Mouse (Mus musculus): ENCODE data around the gene Actl11. TPM values are rescaled to one million over a fixed set of nuclear protein-coding genes. Genes with fewer than 3 reads are reported as not detected.
A peak's percentile ranks its signal among the peaks of the same experiment; 100 is the strongest.

Actl11 gene
- polyA plus RNA-seq (2014; fragmentation: Nextera tagmentation; extraction: Ambion mirVana): not detected in 2 replicates

DNA sequence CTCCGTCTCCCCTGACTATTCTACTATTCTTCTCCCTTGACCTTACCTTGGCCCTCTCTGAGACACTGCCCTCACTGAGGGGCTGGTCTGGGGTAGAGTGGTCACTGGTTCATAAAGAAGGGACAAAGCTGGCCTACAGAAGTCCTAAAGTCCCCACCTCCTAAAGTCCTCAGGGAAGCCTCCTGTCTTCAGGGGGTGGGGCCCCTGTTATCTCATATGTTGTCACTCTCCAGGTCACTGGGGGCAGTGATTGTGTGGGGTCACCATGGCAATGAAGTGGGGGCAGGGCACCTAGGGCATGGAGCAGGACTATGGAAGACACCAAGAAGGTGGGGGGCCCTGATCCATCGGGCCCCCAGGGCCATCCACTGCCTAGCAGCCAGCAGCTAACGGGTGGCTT, at the start of gene Actl11:
Actl11 (plus strand) TSS at position 301 of the 400 bp plus-strand sequence.
- no peak for ATAC-seq (ENCODE audit: low FRiP score, low TSS enrichment)

DNA sequence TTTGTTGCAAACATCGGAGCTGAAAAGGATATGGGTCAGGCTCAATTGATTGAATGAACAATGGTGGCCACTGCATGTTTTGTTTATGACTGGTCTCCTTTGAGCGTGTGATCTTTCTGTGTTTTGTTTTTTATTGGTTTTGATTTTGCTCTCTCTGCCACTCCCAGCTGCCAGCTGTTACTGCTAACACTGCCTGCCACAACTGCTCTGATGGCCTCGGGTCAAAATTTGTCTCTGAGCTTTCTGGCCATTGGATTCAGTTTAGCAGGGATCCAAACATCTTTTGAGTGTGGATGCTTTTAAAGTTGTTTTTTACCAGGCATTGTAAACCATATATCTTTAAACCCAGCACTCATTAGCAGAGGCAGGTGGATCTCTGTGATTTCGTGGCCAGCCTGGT, 47.9 kb upstream of the Actl11 start:
- Histone ChIP-seq H3K9ac (ENCODE audit: low read depth, low read length) (no peak overlapping the region), H3K27ac (ENCODE audit: low read depth, low read length) (no peak overlapping the region), H3K27me3 (ENCODE audit: control insufficient read depth, insufficient read depth, low read length) (no peaks in the 10 kb centered on the region), H3K4me1 (ENCODE audit: control insufficient read depth, insufficient read depth, low read length) (no peaks in the 10 kb centered on the region), H3K4me2 (replicated peaks; ENCODE audit: low read depth, low read length) (no peak overlapping the region), H3K36me3 (ENCODE audit: control insufficient read depth, insufficient read depth, low read length) (no peaks in the 10 kb centered on the region), H3K4me3 (ENCODE audit: low read length) (no peak overlapping the region), H3K9me3 (ENCODE audit: control insufficient read depth, low read length) (no peaks in the 10 kb centered on the region)
- ATAC-seq (ENCODE audit: low FRiP score, low TSS enrichment): no peak
- 75% methylated on average over 4 of the region's 4 CpGs for WGBS

More for the DNA sequence above, at the start of gene Actl11:
- no peak within 1 kb of the TSS for H3K9ac ChIP-seq (ENCODE audit: low read depth, low read length)
- H3K27me3 ChIP-seq (ENCODE audit: control insufficient read depth, insufficient read depth, low read length): no peaks in the 10 kb centered on the region
- 80% methylated on average over 3 of the region's 3 CpGs for WGBS
- no peaks in the 10 kb centered on the region for H3K9me3 ChIP-seq (ENCODE audit: control insufficient read depth, low read length)
- 0 out of 2 replicates have a peak within 1 kb of the TSS, but pooled peaks have one; percentile 2 for H3K27ac ChIP-seq (ENCODE audit: low read depth, low read length)
- H3K36me3 ChIP-seq (ENCODE audit: control insufficient read depth, insufficient read depth, low read length): no peaks in the 10 kb centered on the region
- H3K4me2 ChIP-seq (replicated peaks; ENCODE audit: low read depth, low read length): no peak within 1 kb of the TSS
- H3K4me1 ChIP-seq (ENCODE audit: control insufficient read depth, insufficient read depth, low read length): no peaks in the 10 kb centered on the region
- H3K4me3 ChIP-seq (ENCODE audit: low read length): no peak within 1 kb of the TSS

- Histone ChIP-seq H3K4me1 (ENCODE audit: control insufficient read depth, insufficient read depth, low read length) (peaks cover 6% of the 10 kb centered on the region), H3K27me3 (ENCODE audit: control insufficient read depth, insufficient read depth, low read length) (peaks cover 5% of the 10 kb centered on the region; the same call in 1 of the 2 replicates), H3K4me3 (ENCODE audit: low read length) (peak within 1 kb of the TSS; percentile 81), H3K9ac (ENCODE audit: low read depth, low read length) (peak within 1 kb of the TSS; percentile 75), H3K36me3 (ENCODE audit: control insufficient read depth, insufficient read depth, low read length) (no peaks in the 10 kb centered on the region), H3K9me3 (ENCODE audit: control insufficient read depth, low read length) (no peaks in the 10 kb centered on the region), H3K27ac (ENCODE audit: low read depth, low read length) (no peak within 1 kb of the TSS), H3K4me2 (replicated peaks; ENCODE audit: low read depth, low read length) (peak within 1 kb of the TSS; percentile 86)
- ATAC-seq (ENCODE audit: low FRiP score, low TSS enrichment): peak; percentile 97
- 1% methylated on average over 28 of the region's 28 CpGs for WGBS
Observed at GRCm38 (mm10) chr9:107887804-107888266, 40.4 kb upstream of the Actl11 start, which contains the start of gene Mon1a. Gene Mon1a, plus strand, starts transcription at chr9:107888151.

DNA sequence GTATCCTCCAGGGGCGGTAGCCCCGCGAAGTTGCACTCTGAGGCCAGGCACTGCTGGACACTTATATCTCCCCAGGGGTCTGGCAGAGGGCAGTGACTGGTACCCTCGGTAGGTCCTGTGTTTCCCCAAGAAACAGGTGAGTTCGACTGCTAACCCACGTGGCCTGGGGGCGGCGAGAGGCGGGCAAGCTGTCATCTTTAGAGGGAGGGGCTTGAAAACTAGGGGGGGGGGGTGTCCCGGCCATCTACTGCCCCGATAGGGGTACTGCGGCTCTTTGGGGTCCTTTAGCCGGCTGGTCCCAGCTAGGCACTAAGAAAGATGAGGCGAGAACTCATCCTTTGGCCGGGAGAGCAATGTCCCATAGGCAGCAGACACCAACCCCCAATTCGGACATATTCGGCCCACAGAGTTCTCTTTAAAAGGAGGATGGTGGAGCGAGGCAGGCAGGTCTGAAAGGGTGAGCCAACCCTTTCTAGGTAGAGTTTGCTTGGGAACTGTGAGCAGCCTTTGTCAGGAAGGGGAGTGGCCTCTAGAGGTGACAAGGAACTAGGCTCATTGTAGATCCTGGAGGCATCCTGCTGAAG, 39.9 kb upstream of the Actl11 start:
- no peak overlapping the region for H3K27ac ChIP-seq (ENCODE audit: low read depth, low read length)

GRCm38 (mm10) chr9:107890260-107890659, 38.0 kb upstream of the Actl11 start:
- 83% methylated on average over 6 of the region's 6 CpGs for WGBS

More for the DNA sequence above, 39.9 kb upstream of the Actl11 start:
- H3K9me3 ChIP-seq (ENCODE audit: control insufficient read depth, low read length): no peaks in the 10 kb centered on the region
- peaks cover 5% of the 10 kb centered on the region; the same call in 1 of the 2 replicates for H3K27me3 ChIP-seq (ENCODE audit: control insufficient read depth, insufficient read depth, low read length)
- peak overlapping the region; percentile 81 for H3K4me3 ChIP-seq (ENCODE audit: low read length)
- H3K4me1 ChIP-seq (ENCODE audit: control insufficient read depth, insufficient read depth, low read length): peaks cover 6% of the 10 kb centered on the region
- ATAC-seq (ENCODE audit: low FRiP score, low TSS enrichment): peak; percentile 83
- peak overlapping the region; percentile 86 for H3K4me2 ChIP-seq (replicated peaks; ENCODE audit: low read depth, low read length)
- WGBS: under 1% methylated on average over 18 of the region's 18 CpGs
- no peaks in the 10 kb centered on the region for H3K36me3 ChIP-seq (ENCODE audit: control insufficient read depth, insufficient read depth, low read length)
- peak overlapping the region; percentile 75 for H3K9ac ChIP-seq (ENCODE audit: low read depth, low read length)

DNA sequence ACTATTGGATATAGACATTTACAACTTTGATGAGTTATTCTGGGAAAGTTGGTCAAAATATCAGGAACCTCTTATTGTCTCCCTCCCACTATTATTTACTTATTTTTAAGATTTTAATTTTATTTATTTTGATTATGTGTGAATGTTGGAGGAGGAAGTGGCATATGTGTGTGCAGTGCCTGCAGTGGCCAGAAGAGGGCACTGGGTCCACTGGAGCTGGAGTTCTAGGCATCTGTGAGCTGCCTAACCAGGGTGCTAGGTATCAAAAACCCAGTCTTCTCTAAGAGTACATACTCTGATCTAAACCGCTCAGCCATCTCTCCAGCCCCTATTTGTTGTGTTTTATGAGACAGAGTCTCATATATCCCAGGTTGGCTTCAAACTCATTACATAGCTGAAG, 37.2 kb upstream of the Actl11 start:
- Histone ChIP-seq H3K4me1 (ENCODE audit: control insufficient read depth, insufficient read depth, low read length) (peaks cover 6% of the 10 kb centered on the region), H3K27ac (ENCODE audit: low read depth, low read length) (no peak overlapping the region), H3K9ac (ENCODE audit: low read depth, low read length) (no peak overlapping the region), H3K4me3 (ENCODE audit: low read length) (no peak overlapping the region), H3K27me3 (ENCODE audit: control insufficient read depth, insufficient read depth, low read length) (peaks cover 4% of the 10 kb centered on the region; the same call in 1 of the 2 replicates), H3K4me2 (replicated peaks; ENCODE audit: low read depth, low read length) (no peak overlapping the region), H3K36me3 (ENCODE audit: control insufficient read depth, insufficient read depth, low read length) (no peaks in the 10 kb centered on the region), H3K9me3 (ENCODE audit: control insufficient read depth, low read length) (no peaks in the 10 kb centered on the region)
- ATAC-seq (ENCODE audit: low FRiP score, low TSS enrichment): no peak
- WGBS: 94% methylated on average over 1 of the region's 1 CpGs

More at GRCm38 (mm10) chr9:107890260-107890659, 38.0 kb upstream of the Actl11 start:
- Histone ChIP-seq H3K4me2 (replicated peaks; ENCODE audit: low read depth, low read length) (no peak overlapping the region), H3K4me1 (ENCODE audit: control insufficient read depth, insufficient read depth, low read length) (peaks cover 6% of the 10 kb centered on the region), H3K9me3 (ENCODE audit: control insufficient read depth, low read length) (no peaks in the 10 kb centered on the region), H3K27ac (ENCODE audit: low read depth, low read length) (no peak overlapping the region), H3K27me3 (ENCODE audit: control insufficient read depth, insufficient read depth, low read length) (peaks cover 5% of the 10 kb centered on the region; the same call in 1 of the 2 replicates), H3K36me3 (ENCODE audit: control insufficient read depth, insufficient read depth, low read length) (no peaks in the 10 kb centered on the region), H3K9ac (ENCODE audit: low read depth, low read length) (no peak overlapping the region), H3K4me3 (ENCODE audit: low read length) (no peak overlapping the region)
- ATAC-seq (ENCODE audit: low FRiP score, low TSS enrichment): no peak

- peaks cover 11% of the 10 kb centered on the region for H3K27me3 ChIP-seq (ENCODE audit: control insufficient read depth, insufficient read depth, low read length)
- no peak overlapping the region for H3K4me3 ChIP-seq (ENCODE audit: low read length)
- no peak for ATAC-seq (ENCODE audit: low FRiP score, low TSS enrichment)
- H3K36me3 ChIP-seq (ENCODE audit: control insufficient read depth, insufficient read depth, low read length): no peaks in the 10 kb centered on the region
- 87% methylated on average over 10 of the region's 10 CpGs for WGBS
- H3K4me1 ChIP-seq (ENCODE audit: control insufficient read depth, insufficient read depth, low read length): peaks cover 9% of the 10 kb centered on the region; the same call in 1 of the 2 replicates
- H3K27ac ChIP-seq (ENCODE audit: low read depth, low read length): no peak overlapping the region
- no peak overlapping the region for H3K9ac ChIP-seq (ENCODE audit: low read depth, low read length)
- H3K4me2 ChIP-seq (replicated peaks; ENCODE audit: low read depth, low read length): no peak overlapping the region
- H3K9me3 ChIP-seq (ENCODE audit: control insufficient read depth, low read length): no peaks in the 10 kb centered on the region
Observed at GRCm38 (mm10) chr9:107898563-107898962, 29.7 kb upstream of the Actl11 start.

GRCm38 (mm10) chr9:107899855-107900254, 28.4 kb upstream of the Actl11 start:
- H3K27ac ChIP-seq (ENCODE audit: low read depth, low read length): no peak overlapping the region
- ATAC-seq (ENCODE audit: low FRiP score, low TSS enrichment): no peak
- H3K27me3 ChIP-seq (ENCODE audit: control insufficient read depth, insufficient read depth, low read length): peaks cover 11% of the 10 kb centered on the region
- H3K4me1 ChIP-seq (ENCODE audit: control insufficient read depth, insufficient read depth, low read length): peaks cover 9% of the 10 kb centered on the region; the same call in 1 of the 2 replicates
- no peak overlapping the region for H3K9ac ChIP-seq (ENCODE audit: low read depth, low read length)
- WGBS: 68% methylated on average over 12 of the region's 12 CpGs
- H3K4me3 ChIP-seq (ENCODE audit: low read length): no peak overlapping the region
- no peaks in the 10 kb centered on the region for H3K36me3 ChIP-seq (ENCODE audit: control insufficient read depth, insufficient read depth, low read length)
- no peak overlapping the region for H3K4me2 ChIP-seq (replicated peaks; ENCODE audit: low read depth, low read length)
- no peaks in the 10 kb centered on the region for H3K9me3 ChIP-seq (ENCODE audit: control insufficient read depth, low read length)

Measured in kidney, embryonic 14.5 days (tissue).